Mouse (Mus musculus): ENCODE results near the gene Gm867. TPM values are rescaled to one million over a fixed set of nuclear protein-coding genes. Genes with fewer than 3 reads are reported as not detected.
A peak's percentile ranks its signal among the peaks of the same experiment; 100 is the strongest.

Gene Gm867
- 0.32 and 0.39 TPM in 2 replicates for polyA plus RNA-seq (2015; fragmentation: Nextera tagmentation; extraction: Ambion mirVana)

DNA sequence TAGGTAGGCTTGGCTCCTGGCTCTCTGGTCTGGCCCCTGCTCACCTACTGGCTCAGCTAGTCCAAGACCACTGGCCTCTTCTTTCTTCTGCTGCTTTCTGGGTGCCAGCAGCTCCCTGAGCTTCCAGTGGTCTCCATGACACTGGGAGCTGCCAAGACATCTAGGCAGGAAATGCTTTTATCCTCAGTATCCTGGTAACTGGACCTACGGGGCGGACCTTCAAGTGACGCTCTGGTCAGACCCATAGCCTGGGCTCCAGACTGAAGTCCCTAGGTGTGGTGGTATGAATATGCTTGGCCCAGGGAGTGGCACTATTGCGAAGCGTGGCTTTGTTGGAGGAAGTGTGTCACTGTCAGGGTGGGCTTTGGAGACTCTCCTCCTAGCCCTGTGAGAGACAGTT lies at the start of gene Gm867:
Gm867 (minus strand) TSS at position 153 of the 400 bp plus-strand sequence.
- TF ChIP-seq CTCF (IDR thresholded peaks at IDR 0.05; ENCODE audit: low read depth): no peak
- Histone ChIP-seq H3K36me3 (ENCODE audit: insufficient read depth, low read length) (no peaks in the 10 kb centered on the region), H3K9ac (ENCODE audit: low read depth, low read length) (no peak within 1 kb of the TSS), H3K4me2 (ENCODE audit: low read length) (no peak within 1 kb of the TSS), H3K4me3 (replicated peaks; ENCODE audit: low read depth, low read length) (no peak within 1 kb of the TSS), H3K27me3 (ENCODE audit: insufficient read depth, low read length) (peaks cover 3% of the 10 kb centered on the region; the same call in 1 of the 2 replicates), H3K9me3 (replicated peaks; ENCODE audit: low read length) (no peaks in the 10 kb centered on the region), H3K27ac (no peak within 1 kb of the TSS), H3K4me1 (replicated peaks; ENCODE audit: insufficient read depth, low read length) (0 out of 2 replicates have a peak, but pooled peaks cover 13% of the 10 kb centered on the region)
- WGBS: 77% methylated on average over 5 of the region's 5 CpGs
- peak; percentile 21 for DNase-seq (ENCODE audit: low spot score)
- no peak for ATAC-seq (replicated peaks; ENCODE audit: low FRiP score, low read depth)

DNA sequence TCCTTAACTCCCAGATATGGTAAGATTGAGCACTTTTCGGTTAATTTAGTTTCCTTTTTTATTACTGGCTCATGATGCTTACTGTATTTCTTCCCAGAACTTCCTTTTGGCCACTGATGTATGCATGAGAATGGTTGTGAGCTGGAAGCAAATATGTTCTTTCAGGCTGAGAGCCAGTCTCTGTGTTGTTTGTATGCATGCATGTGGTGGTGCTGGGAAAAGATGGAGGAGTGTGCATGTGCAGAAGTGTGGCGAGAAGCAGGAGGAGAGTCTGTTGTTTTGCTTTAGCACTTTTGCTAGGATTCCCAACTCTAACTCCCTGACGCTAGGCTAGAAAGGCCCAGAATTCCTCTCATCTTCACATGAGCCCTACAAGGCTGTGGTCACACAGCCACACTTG lies 39.0 kb upstream of the Gm867 start:
- ATAC-seq (replicated peaks; ENCODE audit: low FRiP score, low read depth): no peak
- Histone ChIP-seq H3K4me1 (replicated peaks; ENCODE audit: insufficient read depth, low read length) (no peaks in the 10 kb centered on the region), H3K9me3 (replicated peaks; ENCODE audit: low read length) (no peaks in the 10 kb centered on the region), H3K27ac (no peak overlapping the region), H3K36me3 (ENCODE audit: insufficient read depth, low read length) (no peaks in the 10 kb centered on the region), H3K4me2 (ENCODE audit: low read length) (no peak overlapping the region), H3K9ac (ENCODE audit: low read depth, low read length) (no peak overlapping the region), H3K4me3 (replicated peaks; ENCODE audit: low read depth, low read length) (no peak overlapping the region), H3K27me3 (ENCODE audit: insufficient read depth, low read length) (no peaks in the 10 kb centered on the region)
- no peak for DNase-seq (ENCODE audit: low spot score)
- WGBS: 72% methylated on average over 3 of the region's 3 CpGs
- no peak for TF ChIP-seq CTCF (IDR thresholded peaks at IDR 0.05; ENCODE audit: low read depth)

DNA sequence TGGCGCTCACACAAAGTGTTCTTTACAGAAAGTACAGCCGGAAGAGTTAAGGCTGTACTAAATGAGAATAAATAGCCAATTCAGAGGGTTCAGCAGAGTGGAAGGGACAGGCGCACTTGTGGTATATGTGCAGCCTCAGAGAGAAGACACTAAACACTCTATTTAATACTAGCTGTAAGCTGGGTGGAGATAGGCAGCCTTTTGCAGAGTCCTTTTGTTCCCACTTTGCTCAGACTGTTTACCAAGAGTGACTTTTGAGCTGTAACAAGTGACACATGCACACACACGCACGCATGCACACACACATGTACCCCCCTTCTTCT lies 38.3 kb upstream of the Gm867 start:
- no peaks in the 10 kb centered on the region for H3K36me3 ChIP-seq (ENCODE audit: insufficient read depth, low read length)
- H3K27ac ChIP-seq: no peak overlapping the region
- H3K4me3 ChIP-seq (replicated peaks; ENCODE audit: low read depth, low read length): no peak overlapping the region
- no peak overlapping the region for H3K4me2 ChIP-seq (ENCODE audit: low read length)
- H3K9ac ChIP-seq (ENCODE audit: low read depth, low read length): no peak overlapping the region
- no peak for DNase-seq (ENCODE audit: low spot score)
- TF ChIP-seq CTCF (IDR thresholded peaks at IDR 0.05; ENCODE audit: low read depth): no peak
- no peaks in the 10 kb centered on the region for H3K27me3 ChIP-seq (ENCODE audit: insufficient read depth, low read length)
- H3K4me1 ChIP-seq (replicated peaks; ENCODE audit: insufficient read depth, low read length): no peaks in the 10 kb centered on the region
- 94% methylated on average over 5 of the region's 5 CpGs for WGBS
- no peak for ATAC-seq (replicated peaks; ENCODE audit: low FRiP score, low read depth)
- no peaks in the 10 kb centered on the region for H3K9me3 ChIP-seq (replicated peaks; ENCODE audit: low read length)

- Histone ChIP-seq H3K9ac (ENCODE audit: low read depth, low read length) (no peak overlapping the region), H3K36me3 (ENCODE audit: insufficient read depth, low read length) (no peaks in the 10 kb centered on the region), H3K4me3 (replicated peaks; ENCODE audit: low read depth, low read length) (no peak overlapping the region), H3K9me3 (replicated peaks; ENCODE audit: low read length) (no peaks in the 10 kb centered on the region), H3K27me3 (ENCODE audit: insufficient read depth, low read length) (no peaks in the 10 kb centered on the region), H3K4me2 (ENCODE audit: low read length) (no peak overlapping the region), H3K27ac (no peak overlapping the region), H3K4me1 (replicated peaks; ENCODE audit: insufficient read depth, low read length) (no peaks in the 10 kb centered on the region)
- 52% methylated on average over 10 of the region's 10 CpGs for WGBS
- TF ChIP-seq CTCF (IDR thresholded peaks at IDR 0.05; ENCODE audit: low read depth): no peak
- ATAC-seq (replicated peaks; ENCODE audit: low FRiP score, low read depth) (0 out of 2 replicates have a peak, but pooled peaks have one; percentile 33), DNase-seq (ENCODE audit: low spot score) (no peak)
Measured at GRCm38 (mm10) chr10:75978119-75978834, 37.8 kb upstream of the Gm867 start.

GRCm38 (mm10) chr10:75975216-75975615 lies 34.7 kb upstream of the Gm867 start:
- TF ChIP-seq CTCF (IDR thresholded peaks at IDR 0.05; ENCODE audit: low read depth): peak; percentile 83
- H3K4me3 ChIP-seq (replicated peaks; ENCODE audit: low read depth, low read length): no peak overlapping the region
- H3K9me3 ChIP-seq (replicated peaks; ENCODE audit: low read length): no peaks in the 10 kb centered on the region
- no peak overlapping the region for H3K9ac ChIP-seq (ENCODE audit: low read depth, low read length)
- H3K36me3 ChIP-seq (ENCODE audit: insufficient read depth, low read length): no peaks in the 10 kb centered on the region
- 74% methylated on average over 5 of the region's 5 CpGs for WGBS
- H3K4me2 ChIP-seq (ENCODE audit: low read length): no peak overlapping the region
- H3K27me3 ChIP-seq (ENCODE audit: insufficient read depth, low read length): no peaks in the 10 kb centered on the region
- DNase-seq (ENCODE audit: low spot score) (peak; percentile 45), ATAC-seq (replicated peaks; ENCODE audit: low FRiP score, low read depth) (no peak)
- no peak overlapping the region for H3K27ac ChIP-seq
- H3K4me1 ChIP-seq (replicated peaks; ENCODE audit: insufficient read depth, low read length): no peaks in the 10 kb centered on the region

- Histone ChIP-seq H3K4me1 (replicated peaks; ENCODE audit: insufficient read depth, low read length) (no peaks in the 10 kb centered on the region), H3K27ac (no peak overlapping the region), H3K4me2 (ENCODE audit: low read length) (no peak overlapping the region), H3K36me3 (ENCODE audit: insufficient read depth, low read length) (no peaks in the 10 kb centered on the region), H3K4me3 (replicated peaks; ENCODE audit: low read depth, low read length) (no peak overlapping the region), H3K27me3 (ENCODE audit: insufficient read depth, low read length) (no peaks in the 10 kb centered on the region), H3K9me3 (replicated peaks; ENCODE audit: low read length) (no peaks in the 10 kb centered on the region), H3K9ac (ENCODE audit: low read depth, low read length) (no peak overlapping the region)
- ATAC-seq (replicated peaks; ENCODE audit: low FRiP score, low read depth) (no peak), DNase-seq (ENCODE audit: low spot score) (no peak)
- no peak for TF ChIP-seq CTCF (IDR thresholded peaks at IDR 0.05; ENCODE audit: low read depth)
- 86% methylated on average over 10 of the region's 10 CpGs for WGBS
Measured at GRCm38 (mm10) chr10:75973846-75974245, 33.4 kb upstream of the Gm867 start.
